Mouse (Mus musculus): ENCODE measurements around the gene Cxcl12. TPM values are rescaled to one million over a fixed set of nuclear protein-coding genes. Genes with fewer than 3 reads are reported as not detected.

The Cxcl12 gene
- polyA plus RNA-seq, 1 experiment, result 389 TPM

DNA sequence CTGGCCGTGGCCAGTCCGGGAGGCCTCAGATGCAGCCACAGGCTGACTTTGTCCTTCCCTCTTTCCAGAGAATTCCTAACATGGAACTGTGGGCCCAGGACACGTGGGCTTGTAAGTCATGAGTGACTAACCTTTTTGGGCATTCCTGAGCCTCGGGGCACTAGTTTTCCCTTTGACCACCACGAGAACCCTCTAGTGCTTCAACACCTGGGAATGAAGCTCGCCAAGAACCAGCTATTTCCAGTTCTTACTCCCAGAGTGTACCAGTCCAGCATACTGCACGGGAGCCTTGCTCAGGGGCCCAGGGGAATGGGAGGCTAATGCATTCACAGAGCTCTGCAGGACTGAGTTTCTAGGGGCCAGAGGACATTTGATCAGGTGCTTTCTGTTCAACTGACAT, 24.3 kb downstream of the Cxcl12 start:
- no peak for DNase-seq (ENCODE audit: low read depth in 1 of 2, low spot score in 2 of 2)
- Histone ChIP-seq H3K4me1 (ENCODE audit: control insufficient read depth, insufficient read depth, insufficient read length) (no peaks in the 10 kb centered on the region), H3K27ac (ENCODE audit: insufficient read depth, low read length) (no peak overlapping the region), H3K36me3 (ENCODE audit: control insufficient read depth, insufficient read depth, low read length) (no peaks in the 10 kb centered on the region), H3K4me3 (ENCODE audit: extremely low read depth, insufficient read depth, insufficient read length) (no peak overlapping the region), H3K27me3 (ENCODE audit: control insufficient read depth, insufficient read depth, low read length) (no peaks in the 10 kb centered on the region)
- 85% methylated on average over 7 of the region's 7 CpGs for WGBS
- TF ChIP-seq POLR2A (IDR thresholded peaks at IDR 0.05; ENCODE audit: low read depth, low read length) (no peak), CTCF (IDR thresholded peaks at IDR 0.05; ENCODE audit: extremely low read depth, insufficient read depth, insufficient read length, insufficient replicate concordance) (no peak)

DNA sequence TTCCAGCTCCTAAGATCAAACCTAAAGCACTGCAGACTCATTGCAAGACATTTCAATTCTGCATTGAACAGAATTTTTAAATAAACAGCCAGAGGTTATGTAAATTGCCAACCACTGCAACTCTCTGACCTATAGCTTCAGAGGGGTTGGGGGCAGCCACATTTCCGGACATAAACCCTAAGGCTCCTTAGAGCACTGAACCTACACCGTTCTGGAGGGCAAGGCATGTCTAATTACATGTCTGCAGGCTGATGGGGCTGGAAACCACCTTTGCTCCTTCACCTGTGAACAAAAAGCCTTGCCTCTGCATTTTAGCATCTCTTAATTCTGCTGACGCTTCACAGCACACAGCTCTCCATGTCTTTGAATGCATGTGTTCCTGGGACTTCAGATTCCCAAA, 26.9 kb downstream of the Cxcl12 start:
- TF ChIP-seq CTCF (IDR thresholded peaks at IDR 0.05; ENCODE audit: extremely low read depth, insufficient read depth, insufficient read length, insufficient replicate concordance) (no peak), POLR2A (IDR thresholded peaks at IDR 0.05; ENCODE audit: low read depth, low read length) (no peak)
- 88% methylated on average over 3 of the region's 3 CpGs for WGBS
- Histone ChIP-seq H3K36me3 (ENCODE audit: control insufficient read depth, insufficient read depth, low read length) (no peaks in the 10 kb centered on the region), H3K4me3 (ENCODE audit: extremely low read depth, insufficient read depth, insufficient read length) (no peak overlapping the region), H3K27me3 (ENCODE audit: control insufficient read depth, insufficient read depth, low read length) (no peaks in the 10 kb centered on the region), H3K27ac (ENCODE audit: insufficient read depth, low read length) (no peak overlapping the region), H3K4me1 (ENCODE audit: control insufficient read depth, insufficient read depth, insufficient read length) (no peaks in the 10 kb centered on the region)
- DNase-seq (ENCODE audit: low read depth in 1 of 2, low spot score in 2 of 2), result no peak

DNA sequence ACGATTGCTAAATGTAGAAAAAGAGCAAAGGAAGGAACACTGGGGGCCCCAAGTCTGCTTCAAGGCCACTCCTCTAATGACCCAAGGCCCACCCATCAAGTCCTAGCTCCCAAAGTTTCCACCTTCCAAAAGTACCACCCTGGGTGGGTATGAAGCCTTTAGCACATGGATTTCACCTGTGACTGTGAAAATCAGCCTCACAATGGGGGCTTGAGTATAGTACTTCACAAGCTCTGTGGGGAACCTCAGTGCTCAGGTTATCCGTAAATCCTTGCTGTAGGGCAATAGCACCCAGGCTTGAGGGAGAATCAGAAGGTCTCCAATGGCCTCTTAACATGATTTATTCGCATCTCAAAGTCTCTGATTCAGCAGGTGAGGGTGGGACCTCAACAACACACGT, 30.5 kb downstream of the Cxcl12 start:
- TF ChIP-seq POLR2A (IDR thresholded peaks at IDR 0.05; ENCODE audit: low read depth, low read length), result no peak
- no peak for TF ChIP-seq CTCF (IDR thresholded peaks at IDR 0.05; ENCODE audit: extremely low read depth, insufficient read depth, insufficient read length, insufficient replicate concordance)
- no peak for DNase-seq (ENCODE audit: low read depth in 1 of 2, low spot score in 2 of 2)
- 79% methylated on average over 4 of the region's 4 CpGs for WGBS
- no peaks in the 10 kb centered on the region for H3K4me1 ChIP-seq (ENCODE audit: control insufficient read depth, insufficient read depth, insufficient read length)
- H3K4me3 ChIP-seq (ENCODE audit: extremely low read depth, insufficient read depth, insufficient read length), result no peak overlapping the region
- H3K27ac ChIP-seq (ENCODE audit: insufficient read depth, low read length), result no peak overlapping the region
- no peaks in the 10 kb centered on the region for H3K36me3 ChIP-seq (ENCODE audit: control insufficient read depth, insufficient read depth, low read length)
- H3K27me3 ChIP-seq (ENCODE audit: control insufficient read depth, insufficient read depth, low read length), result no peaks in the 10 kb centered on the region

DNA sequence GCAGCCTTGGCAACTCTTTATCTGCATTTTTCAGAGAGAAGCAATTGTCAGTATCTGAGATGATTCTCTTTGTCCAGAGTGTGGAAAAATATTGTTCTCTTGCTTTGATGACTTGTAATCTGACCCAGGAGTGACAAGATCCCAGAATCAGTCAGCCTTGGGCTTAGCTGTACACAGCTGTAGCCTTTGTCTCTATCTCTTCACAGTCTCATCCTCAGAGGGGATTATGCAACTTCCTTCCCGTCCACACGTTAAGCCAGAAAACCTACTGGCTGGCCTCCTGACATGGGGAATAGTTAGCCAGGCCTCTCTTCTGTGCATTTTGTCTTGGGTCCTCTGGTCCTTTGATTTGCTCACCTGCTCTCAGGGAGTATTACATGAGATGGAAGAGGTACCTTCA, 31.4 kb downstream of the Cxcl12 start:
- DNase-seq (ENCODE audit: low read depth in 1 of 2, low spot score in 2 of 2), result no peak
- no peak overlapping the region for H3K4me3 ChIP-seq (ENCODE audit: extremely low read depth, insufficient read depth, insufficient read length)
- no peaks in the 10 kb centered on the region for H3K27me3 ChIP-seq (ENCODE audit: control insufficient read depth, insufficient read depth, low read length)
- H3K36me3 ChIP-seq (ENCODE audit: control insufficient read depth, insufficient read depth, low read length), result no peaks in the 10 kb centered on the region
- H3K27ac ChIP-seq (ENCODE audit: insufficient read depth, low read length), result no peak overlapping the region
- WGBS, result 31% methylated on average over 2 of the region's 2 CpGs
- H3K4me1 ChIP-seq (ENCODE audit: control insufficient read depth, insufficient read depth, insufficient read length), result no peaks in the 10 kb centered on the region
- no peak for TF ChIP-seq POLR2A (IDR thresholded peaks at IDR 0.05; ENCODE audit: low read depth, low read length)
- TF ChIP-seq CTCF (IDR thresholded peaks at IDR 0.05; ENCODE audit: extremely low read depth, insufficient read depth, insufficient read length, insufficient replicate concordance), result no peak

DNA sequence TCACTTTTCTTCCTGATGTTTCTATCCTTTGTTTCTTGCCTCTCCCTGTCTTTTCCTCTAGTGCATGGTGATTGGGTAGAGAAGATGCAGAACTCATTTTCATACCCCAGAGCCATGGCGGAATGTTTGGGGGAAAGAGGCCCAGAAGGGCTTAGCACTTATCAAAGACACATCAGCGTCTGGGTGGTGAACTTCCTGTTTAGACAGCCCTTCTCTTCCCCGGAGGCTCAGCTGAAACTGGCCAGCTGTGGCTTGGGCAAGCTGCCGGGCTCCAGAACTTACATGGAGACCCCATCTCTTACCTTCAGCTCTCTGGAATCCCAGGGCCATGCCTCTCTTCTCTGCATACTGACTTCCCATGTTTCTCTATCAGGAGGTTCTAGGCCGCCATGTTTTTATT, 32.6 kb downstream of the Cxcl12 start:
- H3K4me1 ChIP-seq (ENCODE audit: control insufficient read depth, insufficient read depth, insufficient read length), result no peaks in the 10 kb centered on the region
- H3K27me3 ChIP-seq (ENCODE audit: control insufficient read depth, insufficient read depth, low read length), result no peaks in the 10 kb centered on the region
- no peak for DNase-seq (ENCODE audit: low read depth in 1 of 2, low spot score in 2 of 2)
- no peak overlapping the region for H3K4me3 ChIP-seq (ENCODE audit: extremely low read depth, insufficient read depth, insufficient read length)
- 25% methylated on average over 5 of the region's 5 CpGs for WGBS
- TF ChIP-seq POLR2A (IDR thresholded peaks at IDR 0.05; ENCODE audit: low read depth, low read length) (no peak), CTCF (IDR thresholded peaks at IDR 0.05; ENCODE audit: extremely low read depth, insufficient read depth, insufficient read length, insufficient replicate concordance) (no peak)
- no peaks in the 10 kb centered on the region for H3K36me3 ChIP-seq (ENCODE audit: control insufficient read depth, insufficient read depth, low read length)
- no peak overlapping the region for H3K27ac ChIP-seq (ENCODE audit: insufficient read depth, low read length)

DNA sequence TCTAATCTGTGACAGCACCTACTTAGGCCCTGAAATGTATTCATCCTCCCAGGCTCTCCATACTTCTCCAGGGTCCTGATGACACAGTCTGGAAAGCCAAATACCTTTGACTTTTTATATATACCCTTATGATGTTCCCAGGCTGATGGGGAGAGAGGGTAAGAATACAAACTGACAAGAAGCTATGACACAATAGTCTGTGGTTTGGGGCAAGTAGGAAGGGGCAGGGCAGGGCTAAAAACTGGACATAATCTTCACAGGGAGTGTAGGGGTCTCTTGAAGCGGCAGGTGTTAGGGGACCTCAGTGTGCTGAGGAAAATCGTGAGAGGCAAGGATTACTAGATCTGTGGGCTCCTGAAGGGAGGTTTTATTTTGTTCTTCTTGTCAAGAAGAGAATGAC, 33.1 kb downstream of the Cxcl12 start:
- H3K27me3 ChIP-seq (ENCODE audit: control insufficient read depth, insufficient read depth, low read length), result no peaks in the 10 kb centered on the region
- no peaks in the 10 kb centered on the region for H3K36me3 ChIP-seq (ENCODE audit: control insufficient read depth, insufficient read depth, low read length)
- no peak for DNase-seq (ENCODE audit: low read depth in 1 of 2, low spot score in 2 of 2)
- H3K4me1 ChIP-seq (ENCODE audit: control insufficient read depth, insufficient read depth, insufficient read length), result no peaks in the 10 kb centered on the region
- H3K4me3 ChIP-seq (ENCODE audit: extremely low read depth, insufficient read depth, insufficient read length), result no peak overlapping the region
- WGBS, result 82% methylated on average over 2 of the region's 2 CpGs
- TF ChIP-seq POLR2A (IDR thresholded peaks at IDR 0.05; ENCODE audit: low read depth, low read length) (no peak), CTCF (IDR thresholded peaks at IDR 0.05; ENCODE audit: extremely low read depth, insufficient read depth, insufficient read length, insufficient replicate concordance) (no peak)
- H3K27ac ChIP-seq (ENCODE audit: insufficient read depth, low read length), result no peak overlapping the region

DNA sequence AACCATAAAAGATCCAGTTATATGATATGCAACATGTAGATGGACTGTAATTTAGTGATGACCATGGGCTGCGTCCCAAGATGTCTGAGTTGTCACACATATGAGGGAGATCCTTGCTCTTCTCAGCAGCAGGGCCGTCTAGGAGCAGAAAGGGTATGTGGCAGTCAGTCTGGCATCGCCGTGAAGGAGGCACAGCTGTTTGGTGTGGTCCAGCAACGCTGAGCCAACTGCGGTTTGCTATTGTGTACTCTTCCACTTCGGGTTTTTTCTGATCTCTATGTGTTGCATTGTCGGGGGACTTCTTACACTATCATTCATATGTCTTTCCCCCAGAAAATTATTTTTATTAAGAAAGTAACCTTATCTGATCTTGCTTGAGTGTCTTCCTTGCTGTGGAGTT, 33.5 kb downstream of the Cxcl12 start:
- TF ChIP-seq CTCF (IDR thresholded peaks at IDR 0.05; ENCODE audit: extremely low read depth, insufficient read depth, insufficient read length, insufficient replicate concordance) (no peak), POLR2A (IDR thresholded peaks at IDR 0.05; ENCODE audit: low read depth, low read length) (no peak)
- Histone ChIP-seq H3K27me3 (ENCODE audit: control insufficient read depth, insufficient read depth, low read length) (no peaks in the 10 kb centered on the region), H3K4me3 (ENCODE audit: extremely low read depth, insufficient read depth, insufficient read length) (no peak overlapping the region), H3K27ac (ENCODE audit: insufficient read depth, low read length) (no peak overlapping the region), H3K36me3 (ENCODE audit: control insufficient read depth, insufficient read depth, low read length) (no peaks in the 10 kb centered on the region), H3K4me1 (ENCODE audit: control insufficient read depth, insufficient read depth, insufficient read length) (no peaks in the 10 kb centered on the region)
- DNase-seq (ENCODE audit: low read depth in 1 of 2, low spot score in 2 of 2), result no peak
- 86% methylated on average over 8 of the region's 8 CpGs for WGBS
